Mouse (Mus musculus) kidney, embryonic 14.5 days (tissue): ENCODE results near the gene Ccdc121. TPM values are rescaled to one million over a fixed set of nuclear protein-coding genes. Genes with fewer than 3 reads are reported as not detected.

Experiments used
- ATAC-seq: fragments of 200-750 bp; cut with Nextera tagmentation; 2 replicates; pipeline ENCODE4 v1.8.0; 2017; ENCODE audit warnings: moderate number of reproducible peaks, mild to moderate bottlenecking, moderate TSS enrichment, moderate library complexity; ENCODE audit not compliant: low FRiP score, low TSS enrichment
- H3K27ac ChIP-seq: fragments of 300-500 bp; sonication (generic); 2 replicates; pipeline ENCODE4 v1.5.1; 2014; ENCODE audit warnings: low read depth, mild to moderate bottlenecking, low read length, moderate library complexity, mixed read lengths
- H3K27me3 ChIP-seq: fragments of 300-500 bp; sonication (generic); 2 replicates; pipeline ENCODE4 v1.6.1; 2014; ENCODE audit warnings: mild to moderate bottlenecking, low read length; ENCODE audit not compliant: control insufficient read depth, insufficient read depth
- H3K36me3 ChIP-seq: fragments of 300-500 bp; sonication (generic); 2 replicates; pipeline ENCODE4 v1.6.1; 2014; ENCODE audit warnings: low read length, mixed read lengths; ENCODE audit not compliant: control insufficient read depth, insufficient read depth
- H3K4me1 ChIP-seq: fragments of 300-500 bp; sonication (generic); 2 replicates; pipeline ENCODE4 v1.6.1; 2014; ENCODE audit warnings: low read length, mixed read lengths; ENCODE audit not compliant: control insufficient read depth, insufficient read depth
- H3K4me2 ChIP-seq: fragments of 300-500 bp; sonication (generic); replicated peaks from 2 replicates; pipeline ENCODE4 v1.6.1; 2014; ENCODE audit warnings: low read depth, mild to moderate bottlenecking, low read length
- H3K4me3 ChIP-seq: fragments of 300-500 bp; sonication (generic); 2 replicates; pipeline ENCODE4 v1.5.1; 2014; ENCODE audit warnings: mild to moderate bottlenecking, low read length
- H3K9ac ChIP-seq: fragments of 300-500 bp; sonication (generic); 2 replicates; pipeline ENCODE4 v1.6.1; 2014; ENCODE audit warnings: low read depth, mild to moderate bottlenecking, low read length, moderate library complexity
- H3K9me3 ChIP-seq: fragments of 300-500 bp; sonication (generic); 2 replicates; pipeline ENCODE4 v1.6.1; 2016; ENCODE audit warnings: low read length; ENCODE audit not compliant: control insufficient read depth
- WGBS: fragments of 180-500 bp; shearing (Covaris S2); extraction: QIAGEN DNeasy Blood & Tissue Kit; methylation state at CpG from one replicate; pipeline ENCODE4 v1.1.7; 2014; 5-methylcytosine and 5-hydroxymethylcytosine counted together
- polyA plus RNA-seq: library from polyadenylated mRNA; unstranded; fragments of >200 nt; fragmentation: Nextera tagmentation; extraction: Ambion mirVana; gene quantifications from 2 replicates; pipeline ENCODE4 v1.2.1, GENCODE M21; 2014

Ccdc121 gene
- 0.19 and 0.39 TPM in 2 replicates for polyA plus RNA-seq

DNA sequence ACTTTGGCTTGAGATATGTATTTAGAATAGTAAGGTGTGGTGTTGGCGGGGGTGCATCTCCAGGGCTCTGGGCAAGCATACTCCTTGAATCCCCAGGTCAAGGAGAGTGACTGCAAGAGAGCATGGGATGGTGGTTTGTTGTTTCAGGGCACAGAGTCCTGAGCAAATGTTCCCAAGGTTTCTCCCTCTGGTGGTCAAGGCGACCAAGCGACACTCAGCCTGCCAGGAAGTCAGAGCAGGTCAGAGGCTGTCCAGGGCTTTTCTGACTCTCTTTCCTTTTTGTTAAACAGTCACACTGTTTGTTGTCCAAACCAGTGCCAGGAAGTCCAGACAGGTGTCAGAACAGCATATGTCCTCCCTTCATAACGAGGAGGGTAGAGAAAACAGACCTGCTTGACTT lies at the start of gene Ccdc121:
Gene Ccdc121, minus strand, starts transcription at position 145 of the 400 bp plus-strand sequence.
- Histone ChIP-seq H3K9me3 (no peaks in the 10 kb centered on the region), H3K4me1 (no peaks in the 10 kb centered on the region), H3K9ac (no peak within 1 kb of the TSS), H3K4me2 (no peak within 1 kb of the TSS), H3K27ac (no peak within 1 kb of the TSS), H3K27me3 (no peaks in the 10 kb centered on the region), H3K36me3 (no peaks in the 10 kb centered on the region), H3K4me3 (no peak within 1 kb of the TSS)
- 37% methylated on average over 4 of the region's 4 CpGs for WGBS
- ATAC-seq = 0 out of 2 replicates have a peak, but pooled peaks have one; percentile 43

DNA sequence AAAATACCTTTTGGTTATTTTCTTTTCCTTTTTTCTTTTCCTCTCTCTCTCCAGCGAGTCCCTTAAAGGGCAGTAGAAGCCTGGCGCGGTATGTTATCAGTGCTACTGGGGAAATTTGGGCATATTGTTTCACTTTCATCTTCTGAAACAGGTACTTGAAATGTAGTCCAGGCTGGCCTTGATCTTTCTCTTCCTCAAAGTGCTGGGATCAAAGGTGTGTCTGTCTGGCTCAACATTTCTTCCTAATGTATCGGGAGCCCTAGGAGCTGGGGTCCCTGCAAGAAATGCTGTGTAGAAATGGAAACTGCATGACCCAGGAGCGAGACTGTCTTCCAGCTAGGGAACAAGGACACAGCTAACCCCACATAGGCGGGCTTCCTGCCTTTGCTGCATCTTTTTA lies 49.1 kb upstream of the Ccdc121 start:
- 79% methylated on average over 6 of the region's 6 CpGs for WGBS
- Histone ChIP-seq H3K9ac (no peak overlapping the region), H3K4me3 (no peak overlapping the region), H3K4me1 (no peaks in the 10 kb centered on the region), H3K27me3 (no peaks in the 10 kb centered on the region), H3K9me3 (no peaks in the 10 kb centered on the region), H3K36me3 (no peaks in the 10 kb centered on the region), H3K27ac (no peak overlapping the region), H3K4me2 (no peak overlapping the region)
- no peak for ATAC-seq

DNA sequence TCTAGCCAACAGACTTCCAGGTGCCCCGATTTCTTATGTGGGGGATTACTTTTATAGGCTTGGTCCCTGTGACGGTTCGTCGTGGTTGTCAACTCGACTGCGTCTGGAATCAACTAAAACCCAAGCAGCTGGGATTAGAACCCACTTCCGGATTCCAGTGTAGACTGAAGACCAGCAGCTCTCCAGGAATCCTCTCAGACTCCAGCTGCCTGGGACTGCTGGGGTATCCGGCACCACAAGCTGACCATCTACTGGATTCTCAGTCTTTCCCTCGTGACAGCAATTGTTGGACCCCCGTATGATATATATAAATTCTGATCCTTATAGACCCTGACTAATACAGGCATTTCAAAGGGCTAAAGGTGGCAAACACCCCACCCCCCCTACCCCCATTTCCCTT lies 48.4 kb upstream of the Ccdc121 start:
- ATAC-seq = no peak
- H3K27ac ChIP-seq = no peak overlapping the region
- no peak overlapping the region for H3K4me2 ChIP-seq

DNA sequence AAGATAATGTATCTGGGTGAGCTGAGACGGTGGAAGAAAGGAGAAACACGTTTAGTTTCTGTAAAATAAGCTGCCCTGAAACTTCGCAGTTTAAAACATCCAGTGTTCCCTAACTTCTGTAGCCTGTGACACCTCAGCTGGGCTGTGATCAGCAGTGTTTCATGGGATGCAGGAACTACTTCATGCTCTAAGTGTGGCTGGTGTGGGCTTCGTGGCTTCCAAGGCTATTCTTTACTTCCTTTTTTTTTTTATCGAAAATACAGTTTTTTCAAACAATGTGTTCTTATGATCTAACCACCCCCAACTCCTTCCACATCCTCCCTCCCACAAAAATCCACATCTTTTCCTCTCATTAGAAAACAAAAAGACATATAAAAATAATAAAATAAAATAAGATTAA lies 44.2 kb upstream of the Ccdc121 start:
- H3K9me3 ChIP-seq = no peaks in the 10 kb centered on the region
- H3K4me2 ChIP-seq = no peak overlapping the region
- no peak overlapping the region for H3K27ac ChIP-seq
- no peak overlapping the region for H3K4me3 ChIP-seq
- WGBS = 87% methylated on average over 5 of the region's 5 CpGs
- H3K27me3 ChIP-seq = no peaks in the 10 kb centered on the region
- ATAC-seq = no peak
- no peak overlapping the region for H3K9ac ChIP-seq
- no peaks in the 10 kb centered on the region for H3K36me3 ChIP-seq
- peaks cover 5% of the 10 kb centered on the region; the same call in 1 of the 2 replicates for H3K4me1 ChIP-seq

More for the DNA sequence above, 48.4 kb upstream of the Ccdc121 start:
- no peaks in the 10 kb centered on the region for H3K9me3 ChIP-seq
- H3K4me1 ChIP-seq = no peaks in the 10 kb centered on the region
- no peak overlapping the region for H3K9ac ChIP-seq
- H3K4me3 ChIP-seq = no peak overlapping the region
- no peaks in the 10 kb centered on the region for H3K36me3 ChIP-seq
- no peaks in the 10 kb centered on the region for H3K27me3 ChIP-seq
- 89% methylated on average over 10 of the region's 10 CpGs for WGBS

DNA sequence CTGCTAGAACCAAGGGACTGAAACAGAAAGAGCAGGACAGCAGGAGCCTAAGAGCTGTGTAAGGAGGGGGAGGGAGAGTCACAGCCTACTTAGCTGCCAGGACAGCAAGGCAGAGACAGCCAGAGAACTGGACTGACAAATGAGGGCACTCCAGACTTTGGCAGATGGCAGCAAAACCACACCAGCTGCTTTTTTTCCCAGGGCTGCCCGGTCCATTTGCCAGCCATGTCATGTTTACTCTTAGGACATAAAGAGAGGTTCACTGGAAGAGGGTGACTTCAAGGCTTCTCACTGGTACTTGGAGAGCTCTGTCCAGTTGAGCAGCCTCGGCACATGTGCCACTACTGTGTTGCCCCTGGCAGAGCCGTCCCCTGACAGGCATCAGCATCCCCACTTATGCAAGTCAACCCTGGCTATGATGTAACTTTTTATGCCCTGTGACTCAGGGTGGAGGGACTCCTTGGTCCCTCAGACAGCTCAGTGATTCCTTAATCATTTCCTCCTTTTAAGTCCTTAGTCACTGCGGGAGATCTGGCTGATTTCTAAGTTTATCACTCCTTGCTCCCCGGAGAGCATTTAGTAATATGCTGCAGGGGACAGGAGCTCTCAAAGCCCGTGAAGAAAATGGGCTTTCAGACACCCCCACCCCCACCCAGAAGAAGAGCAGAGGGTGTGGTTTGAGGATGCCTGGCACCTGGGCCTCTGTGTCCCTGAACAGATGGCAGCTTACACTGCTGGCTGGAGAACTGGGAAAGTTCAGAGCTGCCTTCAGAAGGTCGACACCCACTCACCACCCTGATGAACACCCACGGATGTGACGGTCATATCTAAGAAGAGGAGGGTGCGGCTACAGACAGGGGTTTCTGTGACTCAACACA lies 41.5 kb upstream of the Ccdc121 start:
- no peak for ATAC-seq
- no peaks in the 10 kb centered on the region for H3K9me3 ChIP-seq
- H3K27ac ChIP-seq = no peak overlapping the region
- H3K27me3 ChIP-seq = no peaks in the 10 kb centered on the region
- peaks cover 5% of the 10 kb centered on the region; the same call in 1 of the 2 replicates for H3K4me1 ChIP-seq
- no peak overlapping the region for H3K4me3 ChIP-seq
- no peak overlapping the region for H3K9ac ChIP-seq
- 33% methylated on average over 10 of the region's 10 CpGs for WGBS
- H3K36me3 ChIP-seq = no peaks in the 10 kb centered on the region
- H3K4me2 ChIP-seq = no peak overlapping the region

DNA sequence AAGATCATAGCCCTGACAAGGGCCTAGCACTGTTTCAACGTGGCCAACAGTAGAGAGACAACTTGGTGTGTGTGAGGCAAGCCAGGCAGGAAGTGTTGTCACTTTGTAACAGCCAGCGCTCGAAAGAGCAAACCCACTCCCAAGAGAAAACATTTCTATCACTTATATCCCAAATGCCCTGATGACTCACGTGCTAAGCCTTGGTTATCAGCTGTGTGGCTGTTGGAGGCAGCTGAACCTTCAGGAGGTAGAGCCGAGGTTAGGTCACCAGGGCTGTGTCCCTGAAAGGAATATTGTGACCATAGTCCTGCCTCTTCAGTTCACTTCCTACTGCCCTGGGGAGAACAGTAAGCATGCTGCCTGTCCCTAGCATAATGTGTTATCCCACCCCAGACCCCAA lies 39.6 kb upstream of the Ccdc121 start:
- no peaks in the 10 kb centered on the region for H3K36me3 ChIP-seq
- H3K4me1 ChIP-seq = peaks cover 5% of the 10 kb centered on the region; the same call in 1 of the 2 replicates
- H3K27ac ChIP-seq = no peak overlapping the region
- H3K4me2 ChIP-seq = no peak overlapping the region
- H3K9me3 ChIP-seq = no peaks in the 10 kb centered on the region
- WGBS = 54% methylated on average over 5 of the region's 5 CpGs
- H3K4me3 ChIP-seq = no peak overlapping the region
- ATAC-seq = no peak
- H3K9ac ChIP-seq = no peak overlapping the region
- H3K27me3 ChIP-seq = no peaks in the 10 kb centered on the region

DNA sequence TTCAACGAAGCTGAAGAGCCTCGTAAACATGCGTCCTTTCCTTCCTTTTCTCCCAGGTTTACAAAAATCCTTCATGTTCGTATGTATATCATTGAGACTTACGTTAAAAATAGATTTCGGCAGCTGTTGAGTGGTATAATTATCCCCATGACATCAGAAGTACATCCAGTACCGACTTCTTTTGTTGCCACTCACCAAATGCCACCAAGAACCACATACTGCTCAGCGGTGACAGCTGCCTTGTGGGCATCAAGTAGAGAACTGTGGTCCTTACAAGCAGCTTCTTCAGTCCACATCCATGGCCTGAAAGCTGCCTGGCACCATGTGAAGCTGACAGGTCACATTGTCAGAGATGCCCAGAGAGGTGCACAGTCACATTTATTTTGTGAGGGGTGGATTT lies 38.7 kb upstream of the Ccdc121 start:
- ATAC-seq = no peak
- Histone ChIP-seq H3K4me3 (no peak overlapping the region), H3K4me2 (no peak overlapping the region), H3K9ac (no peak overlapping the region), H3K27ac (no peak overlapping the region), H3K4me1 (peaks cover 8% of the 10 kb centered on the region; the same call in 1 of the 2 replicates), H3K9me3 (no peaks in the 10 kb centered on the region), H3K27me3 (no peaks in the 10 kb centered on the region), H3K36me3 (no peaks in the 10 kb centered on the region)
- WGBS = 91% methylated on average over 8 of the region's 8 CpGs

DNA sequence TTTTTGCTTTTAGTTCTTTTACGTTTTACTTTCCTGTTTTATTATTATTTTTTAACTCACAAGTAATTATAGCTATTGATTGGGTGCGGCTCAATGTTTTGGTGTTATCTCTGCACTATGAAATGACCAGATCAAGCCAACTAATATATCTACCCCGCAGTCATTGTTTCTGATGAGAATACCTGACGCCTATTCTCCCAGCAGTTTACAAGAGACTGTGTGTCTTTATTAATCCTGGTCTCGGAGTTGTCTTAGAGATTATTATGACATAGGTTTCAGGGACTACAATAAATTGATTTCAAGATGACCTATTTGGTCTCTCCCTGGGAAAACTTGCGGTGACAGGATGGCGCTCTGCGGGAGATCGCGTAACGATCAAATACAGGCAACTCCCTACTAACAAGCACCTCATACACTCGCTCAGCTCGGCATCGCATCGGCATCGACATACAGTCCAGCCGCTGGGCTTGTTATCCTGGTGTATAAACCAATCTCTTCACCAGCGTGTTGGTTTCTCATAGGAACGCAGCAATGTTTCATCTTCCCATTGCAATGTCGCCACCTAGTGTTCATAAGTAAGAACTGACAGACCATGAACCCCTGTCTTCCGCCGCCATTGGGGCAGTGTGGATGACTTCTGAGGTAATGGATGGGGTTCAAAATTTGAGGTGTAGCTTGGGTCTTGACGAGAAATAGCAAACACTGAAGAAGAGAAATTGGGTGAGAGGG lies 34.0 kb upstream of the Ccdc121 start:
- Histone ChIP-seq H3K36me3 (no peaks in the 10 kb centered on the region), H3K4me2 (peak overlapping the region; percentile 26; the same call in 1 of the 2 replicates), H3K27ac (no peak overlapping the region), H3K9ac (no peak overlapping the region), H3K9me3 (no peaks in the 10 kb centered on the region), H3K27me3 (peaks cover 8% of the 10 kb centered on the region), H3K4me3 (no peak overlapping the region), H3K4me1 (peaks cover 9% of the 10 kb centered on the region; the same call in 1 of the 2 replicates)
- ATAC-seq = peak; percentile 50
- 31% methylated on average over 23 of the region's 23 CpGs for WGBS
